Mouse (Mus musculus): ENCODE data around the gene Ap2a1.

DNA sequence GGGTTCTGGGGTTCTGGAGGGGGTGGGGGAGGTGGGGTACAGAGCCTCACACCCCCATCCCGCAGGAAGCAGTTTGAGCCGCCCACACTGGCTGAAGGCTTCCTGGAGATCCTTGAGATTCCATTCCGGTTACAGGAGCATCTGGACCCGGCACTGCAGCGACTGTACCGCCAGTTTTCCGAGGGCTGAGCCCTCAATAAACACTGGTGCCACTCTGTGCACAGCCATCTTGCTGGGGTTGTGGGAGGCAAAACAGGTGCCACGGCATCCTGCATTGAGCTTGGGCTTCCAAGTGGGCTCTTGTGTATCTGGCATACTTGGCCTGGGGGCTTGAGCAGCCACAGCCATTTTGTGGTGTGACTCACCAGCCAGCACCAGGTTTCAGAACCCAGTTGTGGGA lies 66.9 kb downstream of the Ap2a1 start:
- TF ChIP-seq CTCF (IDR thresholded peaks at IDR 0.05; ENCODE audit: control insufficient read depth, insufficient read depth, insufficient replicate concordance, low read depth, low read length) (no peak), POLR2A (IDR thresholded peaks at IDR 0.05; ENCODE audit: control insufficient read depth, low read depth, low read length) (no peak)

Data from testis, adult 2 months (tissue).